Mouse (Mus musculus) cerebellum, postnatal 36 days (tissue): ENCODE measurements at regions not wholly inside any gene's neighbourhood (a gene's known extent, or its start where the extent isn't known, plus 50 kb on each side); places are given as distances from the start of the nearest gene placed in this dataset.

ENCODE experiments used
- DNase-seq, 2 experiments: peaks; one replicate each; pipeline ENCODE4 v3.0.0; 2021 to 2022; ENCODE audit warnings: mixed read lengths in 2 of 2

DNA sequence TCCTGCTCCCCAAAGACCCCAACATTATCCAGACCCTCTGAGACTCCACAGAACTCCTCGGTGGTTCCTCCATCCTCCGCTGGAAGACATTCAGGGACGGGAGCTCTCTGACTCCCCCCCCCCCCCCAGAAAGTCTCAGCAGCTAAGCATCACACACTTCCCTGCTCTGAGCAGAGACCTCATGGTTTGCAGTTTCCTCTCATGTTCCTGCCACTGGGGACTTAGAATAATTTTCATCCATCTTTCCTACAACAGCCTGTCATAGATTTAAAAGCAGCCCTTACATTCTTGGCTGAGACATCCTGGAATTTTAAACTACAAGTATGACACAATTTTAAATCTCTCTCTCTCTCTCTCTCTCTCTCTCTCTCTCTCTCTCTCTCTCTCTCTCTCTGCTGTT is 69.2 kb downstream of the Gpr65 start:
- DNase-seq = no peak

- no peak for DNase-seq
Observed at GRCm38 (mm10) chr12:98339536-98339935, 71.1 kb downstream of the Gpr65 start.

GRCm38 (mm10) chr12:98342158-98342557 is 73.7 kb downstream of the Gpr65 start:
- DNase-seq = no peak

- no peak for DNase-seq
Observed at GRCm38 (mm10) chr12:98343653-98344052, 75.2 kb downstream of the Gpr65 start.

DNA sequence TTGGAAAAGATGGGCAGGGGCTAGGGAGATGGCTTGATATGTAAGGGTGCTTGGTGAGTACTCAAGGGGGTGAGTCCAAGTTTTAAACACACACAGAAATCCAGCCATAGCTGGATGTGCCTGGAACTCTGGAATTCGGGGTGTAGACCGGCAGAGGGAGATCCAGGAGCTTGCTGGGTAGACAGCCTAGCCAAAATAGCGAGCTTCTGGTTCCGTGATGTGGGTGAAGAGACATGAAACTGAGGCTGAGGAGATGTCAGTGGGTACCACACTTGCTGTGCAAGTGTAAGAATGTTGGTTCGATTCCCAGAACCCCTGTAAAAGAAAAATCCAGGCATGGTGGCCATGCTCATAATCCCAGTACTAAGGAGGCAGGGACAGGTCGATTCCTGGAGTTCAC is 78.6 kb downstream of the Gpr65 start:
- no peak for DNase-seq

- DNase-seq = peak; percentile 47 to 73
Observed at GRCm38 (mm10) chr12:98347550-98348318, 79.3 kb downstream of the Gpr65 start.

GRCm38 (mm10) chr12:98349864-98350643 is 81.6 kb downstream of the Gpr65 start:
- DNase-seq = no peak

DNA sequence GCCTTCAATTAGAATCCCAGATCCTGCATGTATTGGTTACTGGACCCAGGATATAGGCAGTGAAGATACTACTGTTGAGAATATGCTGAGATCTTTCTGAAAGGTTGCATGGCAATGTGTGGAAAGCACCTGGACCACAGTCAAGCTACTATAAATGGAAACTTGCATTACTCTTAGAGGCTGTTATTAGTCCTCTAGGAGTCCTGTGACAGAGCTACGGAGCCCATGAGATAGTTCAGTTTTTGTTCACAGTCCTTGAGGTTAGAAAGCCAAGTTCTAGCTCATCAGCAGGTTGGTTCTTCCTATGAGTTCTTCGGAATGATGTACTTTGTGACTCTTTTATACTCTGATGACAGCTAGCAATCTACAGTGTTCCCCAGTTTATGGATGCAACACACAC is 84.0 kb downstream of the Gpr65 start:
- no peak for DNase-seq

DNA sequence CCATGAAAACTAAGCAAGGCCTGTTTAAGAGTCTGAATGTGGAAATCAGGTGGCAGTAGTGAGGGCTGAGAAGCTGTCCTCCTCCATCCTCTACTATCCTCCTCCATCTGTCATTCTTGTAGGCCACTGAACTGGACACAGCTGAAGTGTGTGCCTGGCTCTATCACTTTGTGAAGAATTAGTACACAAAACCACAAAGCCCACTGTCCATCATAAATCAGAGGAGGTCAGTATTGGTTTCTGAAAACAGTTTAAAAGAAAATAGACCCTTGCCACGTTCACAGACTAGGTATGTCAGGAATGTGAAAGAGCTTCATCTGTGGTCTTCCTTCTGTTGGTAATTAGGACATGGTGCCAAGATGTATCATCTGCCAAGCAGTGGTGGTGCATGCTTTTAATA is 86.1 kb downstream of the Gpr65 start:
- no peak for DNase-seq

GRCm38 (mm10) chr12:98367583-98367982 is 99.1 kb downstream of the Gpr65 start:
- DNase-seq = no peak

DNA sequence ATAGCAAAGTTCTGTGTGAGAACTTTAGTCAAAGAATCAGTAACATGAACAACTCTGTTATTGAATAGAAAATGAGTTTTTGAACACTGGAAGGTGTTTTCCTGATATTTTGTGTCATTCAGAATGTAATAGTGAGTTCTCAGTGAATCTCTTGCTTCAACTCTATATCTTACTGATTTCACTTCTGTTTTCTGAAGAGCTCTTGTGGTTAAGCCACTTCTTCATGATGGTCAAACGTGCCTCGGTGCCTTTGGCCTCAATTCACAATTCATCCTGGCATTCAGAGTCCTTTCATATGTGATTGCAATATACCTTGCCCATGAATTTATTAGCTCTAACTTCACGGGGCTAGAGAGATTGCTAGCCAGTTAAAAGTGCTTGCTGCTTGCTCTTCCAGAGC is 102.3 kb downstream of the Gpr65 start:
- no peak for DNase-seq

DNA sequence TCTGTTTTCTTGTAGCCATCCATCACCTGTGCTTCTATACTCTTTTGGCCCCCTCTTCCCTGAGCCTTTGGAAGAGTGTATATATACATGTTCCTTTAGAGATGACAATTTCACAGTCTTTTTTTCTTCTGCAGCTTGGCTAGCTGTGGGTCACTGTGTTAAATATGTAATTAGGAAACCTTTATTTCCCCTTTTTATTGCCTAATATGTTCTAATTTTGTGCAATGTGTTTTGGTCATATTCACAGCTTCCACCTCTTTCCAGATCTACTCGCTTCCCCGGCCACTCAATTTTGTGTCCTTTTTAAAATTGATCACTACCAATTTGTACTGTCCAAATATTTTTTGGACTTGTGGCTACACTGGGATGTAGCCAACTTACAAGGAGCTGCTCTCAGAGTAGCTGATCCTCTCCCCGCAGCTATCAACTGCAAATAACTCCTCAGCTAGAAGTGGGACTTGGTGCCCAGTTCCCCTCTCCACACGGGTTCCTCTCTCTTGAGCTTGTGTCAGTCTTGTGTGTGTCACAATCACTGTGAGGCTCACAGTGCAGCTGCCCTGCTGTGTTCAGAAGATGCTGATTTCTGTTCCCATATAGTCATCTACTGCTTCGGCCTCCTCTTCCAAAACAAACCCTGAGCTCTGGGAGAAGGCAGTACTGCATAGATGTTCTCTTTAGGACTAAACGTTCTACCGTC is 106.9 kb downstream of the Gpr65 start:
- DNase-seq = no peak
